ENCODE assay signal across 9 mouse cellular contexts in the genomic region with DNA sequence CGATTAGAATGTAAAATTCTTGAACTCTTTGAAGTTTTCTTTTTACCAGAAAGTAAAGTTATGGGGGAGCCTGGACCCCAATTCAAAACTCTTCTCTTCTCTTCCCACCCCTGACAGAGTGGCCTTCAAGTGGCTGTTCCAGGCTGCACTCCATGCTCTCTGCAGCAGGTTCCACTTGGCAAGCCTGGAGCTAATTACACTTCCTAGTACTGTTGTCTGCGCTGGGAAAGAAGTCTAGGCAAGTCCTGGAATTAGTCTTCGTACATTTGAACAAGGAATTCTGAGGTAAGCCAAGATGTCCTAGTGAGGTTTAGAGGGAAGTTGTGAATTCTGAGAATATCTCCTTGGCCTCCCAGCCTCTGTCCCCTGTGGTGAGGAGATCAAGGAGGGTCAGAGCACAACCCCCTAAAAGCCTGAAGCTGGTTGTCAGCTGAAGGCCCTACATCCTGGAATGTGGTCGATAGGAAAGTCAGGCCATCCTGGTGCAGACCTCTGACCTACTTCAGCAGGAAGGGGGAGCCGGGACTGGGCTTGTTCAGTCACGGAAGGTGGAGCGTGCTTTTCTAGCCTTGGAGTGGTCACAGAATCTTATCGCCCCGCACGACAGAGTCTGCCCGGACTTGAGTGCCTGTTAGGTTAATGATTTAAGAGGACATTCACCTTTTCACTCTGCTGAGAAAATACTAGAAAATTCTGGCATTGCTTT. TPM values are rescaled to one million over a fixed set of nuclear protein-coding genes. Genes with fewer than 3 reads are reported as not detected.
A peak's percentile ranks its signal among the peaks of the same experiment; 100 is the strongest.
DNase-seq lines count a peak whose midpoint lies in the region; ATAC-seq and TF ChIP-seq lines count a peak whose summit lies in the region.
"Had no signal": no experiment of that assay in that cellular context is flagged by ENCODE, and none has a peak within 500 bp of the region (broad histone marks: within the 10 kb centered on the region; RNA-seq: fewer than 3 reads in every experiment).

No protein-coding gene starts in this region.

- 44% methylated on average over 11 of the region's 11 CpGs for WGBS in forebrain, embryonic 10.5 days
- 60% methylated on average over 11 of the region's 11 CpGs for WGBS in forebrain, embryonic 13.5 days
- WGBS in kidney, embryonic 15.5 days, result 19% methylated on average over 11 of the region's 11 CpGs
- WGBS in lung, postnatal 0 days, result 29% methylated on average over 11 of the region's 11 CpGs
- 45% methylated on average over 11 of the region's 11 CpGs for WGBS in hindbrain, embryonic 16.5 days

- no peak for TF ChIP-seq CTCF in lung, postnatal 0 days (IDR thresholded peaks at IDR 0.05)

- H3K4me3 ChIP-seq in forebrain, embryonic 10.5 days, result no peak overlapping the region
- H3K4me3 ChIP-seq in forebrain, embryonic 13.5 days, result no peak overlapping the region
- H3K4me3 ChIP-seq in kidney, embryonic 15.5 days (replicated peaks), result no peak overlapping the region
- H3K4me3 ChIP-seq in lung, postnatal 0 days (ENCODE audit: low read depth, low read length), result no peak overlapping the region
- no peak overlapping the region for H3K4me3 ChIP-seq in hindbrain, embryonic 16.5 days (ENCODE audit: low read length)
- H3K4me3 ChIP-seq: hindbrain, embryonic 15.5 days had no signal

- H3K27ac ChIP-seq in forebrain, embryonic 10.5 days, result peak overlapping the region; percentile 67
- H3K27ac ChIP-seq in forebrain, embryonic 13.5 days, result no peak overlapping the region
- H3K27ac ChIP-seq in kidney, embryonic 15.5 days, result peak overlapping the region; percentile 91
- peak overlapping the region; percentile 80 for H3K27ac ChIP-seq in lung, postnatal 0 days (ENCODE audit: low read length)
- H3K27ac ChIP-seq in hindbrain, embryonic 16.5 days (ENCODE audit: low read depth, low read length), result no peak overlapping the region
- H3K27ac ChIP-seq: hindbrain, embryonic 15.5 days had no signal

- ATAC-seq in forebrain, embryonic 13.5 days, result no peak
- ATAC-seq in kidney, embryonic 15.5 days (replicated peaks; ENCODE audit: low FRiP score), result peak; percentile 88
- ATAC-seq in lung, postnatal 0 days, result peak; percentile 87
- no peak for ATAC-seq in hindbrain, embryonic 16.5 days

- no peaks in the 10 kb centered on the region; the same call in 1 of the 2 replicates for H3K27me3 ChIP-seq in forebrain, embryonic 10.5 days (ENCODE audit: poor library complexity, severe bottlenecking)
- no peaks in the 10 kb centered on the region for H3K27me3 ChIP-seq in forebrain, embryonic 13.5 days
- H3K27me3 ChIP-seq in kidney, embryonic 15.5 days, result no peaks in the 10 kb centered on the region
- no peaks in the 10 kb centered on the region for H3K27me3 ChIP-seq in lung, postnatal 0 days (replicated peaks; ENCODE audit: insufficient read depth, low read length)
- H3K27me3 ChIP-seq in hindbrain, embryonic 16.5 days (replicated peaks; ENCODE audit: control insufficient read depth, insufficient read depth, low read length), result no peaks in the 10 kb centered on the region; the same call in 1 of the 2 replicates
- H3K27me3 ChIP-seq: hindbrain, embryonic 15.5 days had no signal

- no peaks in the 10 kb centered on the region for H3K9me3 ChIP-seq in forebrain, embryonic 10.5 days
- no peaks in the 10 kb centered on the region for H3K9me3 ChIP-seq in forebrain, embryonic 13.5 days (replicated peaks)
- H3K9me3 ChIP-seq in kidney, embryonic 15.5 days (replicated peaks), result no peaks in the 10 kb centered on the region
- no peaks in the 10 kb centered on the region for H3K9me3 ChIP-seq in lung, postnatal 0 days (ENCODE audit: low read length)
- H3K9me3 ChIP-seq in hindbrain, embryonic 16.5 days (ENCODE audit: control insufficient read depth, low read length), result no peaks in the 10 kb centered on the region
- H3K9me3 ChIP-seq: hindbrain, embryonic 15.5 days had no signal

- no peaks in the 10 kb centered on the region for H3K36me3 ChIP-seq in forebrain, embryonic 10.5 days (replicated peaks)
- no peaks in the 10 kb centered on the region for H3K36me3 ChIP-seq in forebrain, embryonic 13.5 days (ENCODE audit: poor library complexity, severe bottlenecking)
- no peaks in the 10 kb centered on the region for H3K36me3 ChIP-seq in kidney, embryonic 15.5 days
- H3K36me3 ChIP-seq in lung, postnatal 0 days (ENCODE audit: insufficient read depth, low read length), result no peaks in the 10 kb centered on the region
- H3K36me3 ChIP-seq in hindbrain, embryonic 16.5 days (ENCODE audit: control insufficient read depth, insufficient read depth, low read length), result no peaks in the 10 kb centered on the region
- H3K36me3 ChIP-seq: hindbrain, embryonic 15.5 days had no signal

- no peak overlapping the region for H3K4me2 ChIP-seq in forebrain, embryonic 13.5 days
- H3K4me2 ChIP-seq in kidney, embryonic 15.5 days, result peak overlapping the region; percentile 25; the same call in 1 of the 2 replicates
- no peak overlapping the region; the same call in 1 of the 2 replicates for H3K4me2 ChIP-seq in lung, postnatal 0 days (replicated peaks; ENCODE audit: low read depth, low read length)
- H3K4me2 ChIP-seq in hindbrain, embryonic 16.5 days (ENCODE audit: low read length), result no peak overlapping the region
- H3K4me2 ChIP-seq: hindbrain, embryonic 15.5 days had no signal

- H3K4me1 ChIP-seq in forebrain, embryonic 10.5 days, result peaks cover 40% of the 10 kb centered on the region
- H3K4me1 ChIP-seq in forebrain, embryonic 13.5 days, result peaks cover 26% of the 10 kb centered on the region
- peaks cover 44% of the 10 kb centered on the region for H3K4me1 ChIP-seq in kidney, embryonic 15.5 days
- peaks cover 6% of the 10 kb centered on the region; the same call in 1 of the 2 replicates for H3K4me1 ChIP-seq in lung, postnatal 0 days (ENCODE audit: insufficient read depth, low read depth, low read length)
- H3K4me1 ChIP-seq in hindbrain, embryonic 16.5 days (ENCODE audit: control insufficient read depth, insufficient read depth, low read depth, low read length), result peaks cover 7% of the 10 kb centered on the region

- no peak overlapping the region for H3K9ac ChIP-seq in forebrain, embryonic 13.5 days
- no peak overlapping the region for H3K9ac ChIP-seq in kidney, embryonic 15.5 days
- no peak overlapping the region for H3K9ac ChIP-seq in lung, postnatal 0 days (replicated peaks; ENCODE audit: low read depth)
- H3K9ac ChIP-seq in hindbrain, embryonic 16.5 days (ENCODE audit: low read depth, low read length), result no peak overlapping the region
- H3K9ac ChIP-seq: hindbrain, embryonic 15.5 days had no signal

- peak; percentile 90 for TF ChIP-seq EP300 in lung, postnatal 0 days (IDR thresholded peaks at IDR 0.05)

- no peak for DNase-seq in forebrain, embryonic 10.5 days (ENCODE audit: extremely low spot score, low spot score)
- DNase-seq in heart, adult 9 months (ENCODE audit: low spot score in 2 of 2), result peak; percentile 54 to 67
- peak; percentile 94 for DNase-seq in lung, postnatal 0 days (ENCODE audit: low spot score)
- no peak for DNase-seq in layer of hippocampus, adult 8-10 months (ENCODE audit: low spot score in 2 of 2)
- DNase-seq in right cerebral cortex, postnatal 36 days (ENCODE audit: low spot score in 2 of 2), result no peak

RNA-seq across cellular contexts. Expression of a gene that starts 59.6 kb away (rescaled TPM):
- 41.4 and 43.4 TPM in 2 replicates for polyA plus RNA-seq in forebrain, embryonic 10.5 days (2016; fragmentation: Nextera tagmentation; extraction: Ambion mirVana)
- polyA plus RNA-seq in forebrain, embryonic 13.5 days (2015; fragmentation: Nextera tagmentation; extraction: Ambion mirVana), result 25.6 and 26.0 TPM in 2 replicates
- 39.1 and 41.5 TPM in 2 replicates for polyA plus RNA-seq in kidney, embryonic 15.5 days (2015; fragmentation: Nextera tagmentation; extraction: Ambion mirVana)
- polyA plus RNA-seq in lung, postnatal 0 days (2015; fragmentation: Nextera tagmentation; extraction: Ambion mirVana), result 14.2 and 16.4 TPM in 2 replicates
- polyA plus RNA-seq in hindbrain, embryonic 16.5 days (2015; fragmentation: Nextera tagmentation; extraction: Ambion mirVana), result 21.6 and 27.6 TPM in 2 replicates
- total RNA-seq in layer of hippocampus, adult 8-10 months (2022), result 10 to 100 TPM; 35.6 to 42.7 (median 37.3) TPM

Comparison
In these comparisons a context has a peak if more than half of its experiments do, and no peak if none do; other contexts are left out.
1. H3K27ac ChIP-seq: peak in forebrain, embryonic 10.5 days (single experiment), kidney, embryonic 15.5 days (single experiment) and lung, postnatal 0 days (single experiment); none in forebrain, embryonic 13.5 days (single experiment) and hindbrain, embryonic 16.5 days (single experiment).
2. DNase-seq: peak in heart, adult 9 months (2 of 2) and lung, postnatal 0 days (single experiment); none in forebrain, embryonic 10.5 days (single experiment), layer of hippocampus, adult 8-10 months (0 of 2) and right cerebral cortex, postnatal 36 days (0 of 2).
3. ATAC-seq: peak in kidney, embryonic 15.5 days (single experiment) and lung, postnatal 0 days (single experiment); none in forebrain, embryonic 13.5 days (single experiment) and hindbrain, embryonic 16.5 days (single experiment).